Mouse (Mus musculus) intestine, embryonic 14.5 days (tissue): Measurements from ENCODE around the gene Rapgef2. TPM values are rescaled to one million over a fixed set of nuclear protein-coding genes. Genes with fewer than 3 reads are reported as not detected.
"Not testable (repeated sequence)": the region's sequence is repeated elsewhere in the genome, so short reads cannot be mapped to it uniquely, and the experiment has no call there.

Source experiments
- ATAC-seq: fragments of 200-750 bp; cut with Nextera tagmentation; replicated peaks from 2 replicates; pipeline ENCODE4 v1.8.0; 2017; ENCODE audit warnings: low read depth, moderate number of reproducible peaks, moderate TSS enrichment, moderate library complexity; ENCODE audit not compliant: low FRiP score, low TSS enrichment
- DNase-seq: peaks from one replicate; pipeline ENCODE4 v3.0.0-alpha.2; 2018; ENCODE audit warnings: low spot score
- H3K27ac ChIP-seq: fragments of 300-500 bp; sonication (generic); 2 replicates; pipeline ENCODE4 v1.5.1; 2014; ENCODE audit warnings: low read depth, mild to moderate bottlenecking, control low read depth
- H3K27me3 ChIP-seq: fragments of 300-500 bp; sonication (generic); replicated peaks from 2 replicates; pipeline ENCODE4 v1.6.1; 2014; ENCODE audit warnings: low read length, control low read depth; ENCODE audit not compliant: control insufficient read depth, insufficient read depth
- H3K36me3 ChIP-seq: fragments of 300-500 bp; sonication (generic); 2 replicates; pipeline ENCODE4 v1.6.1; 2014; ENCODE audit warnings: low read length, control low read depth; ENCODE audit not compliant: control insufficient read depth, insufficient read depth
- H3K4me1 ChIP-seq: fragments of 300-500 bp; sonication (generic); replicated peaks from 2 replicates; pipeline ENCODE4 v1.6.1; 2014; ENCODE audit warnings: low read length, control low read depth, mixed read lengths; ENCODE audit not compliant: control insufficient read depth, insufficient read depth
- H3K4me2 ChIP-seq: fragments of 300-500 bp; sonication (generic); 2 replicates; pipeline ENCODE4 v1.6.1; 2014; ENCODE audit warnings: low read length
- H3K4me3 ChIP-seq: fragments of 300-500 bp; sonication (generic); 2 replicates; pipeline ENCODE4 v1.5.1; 2014; ENCODE audit warnings: low read depth, low read length, control low read depth, mixed read lengths
- H3K9ac ChIP-seq: fragments of 300-500 bp; sonication (generic); 2 replicates; pipeline ENCODE4 v1.6.1; 2014; ENCODE audit warnings: mild to moderate bottlenecking, low read length
- H3K9me3 ChIP-seq: fragments of 300-500 bp; sonication (generic); 2 replicates; pipeline ENCODE4 v1.6.1; 2016; ENCODE audit warnings: low read length, control low read depth; ENCODE audit not compliant: control insufficient read depth
- WGBS: fragments of 180-500 bp; shearing (Covaris S2); extraction: QIAGEN DNeasy Blood & Tissue Kit; methylation state at CpG from one replicate; pipeline ENCODE4 v1.1.7; 2014; 5-methylcytosine and 5-hydroxymethylcytosine counted together
- polyA plus RNA-seq: library from polyadenylated mRNA; unstranded; fragments of >200 nt; fragmentation: Nextera tagmentation; extraction: Ambion mirVana; gene quantifications from 2 replicates; pipeline ENCODE4 v1.2.1, GENCODE M21; 2014

The Rapgef2 gene
- polyA plus RNA-seq, 1 experiment from 2014 or later, result 5.8 TPM

- no peak overlapping the region for H3K4me3 ChIP-seq
- WGBS, result 92% methylated on average over 10 of the region's 10 CpGs
- peaks cover 31% of the 10 kb centered on the region for H3K36me3 ChIP-seq
- no peak overlapping the region for H3K4me2 ChIP-seq
- H3K27ac ChIP-seq, result no peak overlapping the region
- DNase-seq (no peak), ATAC-seq (no peak)
- no peaks in the 10 kb centered on the region for H3K4me1 ChIP-seq
- H3K27me3 ChIP-seq, result no peaks in the 10 kb centered on the region
- no peak overlapping the region for H3K9ac ChIP-seq
- H3K9me3 ChIP-seq, result no peaks in the 10 kb centered on the region
These were observed 222.2 kb downstream of the Rapgef2 start for GRCm38 (mm10) chr3:79064096-79064495.

GRCm38 (mm10) chr3:79061426-79061825 lies 224.9 kb downstream of the Rapgef2 start:
- ATAC-seq, result no peak
- H3K9me3 ChIP-seq, result no peaks in the 10 kb centered on the region
- no peak overlapping the region for H3K27ac ChIP-seq
- no peak overlapping the region for H3K4me2 ChIP-seq
- no peak overlapping the region for H3K4me3 ChIP-seq
- H3K4me1 ChIP-seq, result no peaks in the 10 kb centered on the region
- H3K36me3 ChIP-seq, result peaks cover 21% of the 10 kb centered on the region
- no peaks in the 10 kb centered on the region for H3K27me3 ChIP-seq
- no peak overlapping the region for H3K9ac ChIP-seq
- DNase-seq, result no peak
- WGBS, result 91% methylated on average over 6 of the region's 6 CpGs

- H3K27me3 ChIP-seq, ATAC-seq, H3K9ac ChIP-seq, H3K4me2 ChIP-seq, H3K27ac ChIP-seq, H3K4me1 ChIP-seq, DNase-seq, H3K36me3 ChIP-seq, H3K4me3 ChIP-seq, H3K9me3 ChIP-seq: not testable (repeated sequence)
- WGBS, result 93% methylated on average over 2 of the region's 2 CpGs
These were observed 227.8 kb downstream of the Rapgef2 start for GRCm38 (mm10) chr3:79058491-79058890.

GRCm38 (mm10) chr3:79045251-79045650 lies 241.1 kb downstream of the Rapgef2 start:
- Histone ChIP-seq H3K36me3 (no peaks in the 10 kb centered on the region), H3K9me3 (no peaks in the 10 kb centered on the region), H3K27ac (no peak overlapping the region), H3K9ac (no peak overlapping the region), H3K4me1 (no peaks in the 10 kb centered on the region), H3K4me3 (no peak overlapping the region), H3K27me3 (no peaks in the 10 kb centered on the region), H3K4me2 (no peak overlapping the region)
- WGBS, result 76% methylated on average over 5 of the region's 5 CpGs
- DNase-seq, result no peak
- ATAC-seq, result no peak

- Histone ChIP-seq H3K4me2 (no peak overlapping the region), H3K27ac (no peak overlapping the region), H3K4me1 (no peaks in the 10 kb centered on the region), H3K27me3 (no peaks in the 10 kb centered on the region), H3K9me3 (no peaks in the 10 kb centered on the region), H3K36me3 (no peaks in the 10 kb centered on the region), H3K4me3 (no peak overlapping the region), H3K9ac (no peak overlapping the region)
- 77% methylated on average over 3 of the region's 3 CpGs for WGBS
- no peak for DNase-seq
- ATAC-seq, result no peak
These were observed 243.3 kb downstream of the Rapgef2 start for GRCm38 (mm10) chr3:79042973-79043372.

- WGBS, result 47% methylated on average over 2 of the region's 2 CpGs
- no peaks in the 10 kb centered on the region for H3K36me3 ChIP-seq
- no peaks in the 10 kb centered on the region for H3K9me3 ChIP-seq
- ATAC-seq, result no peak
- H3K4me3 ChIP-seq, result no peak overlapping the region
- no peak overlapping the region for H3K4me2 ChIP-seq
- no peak for DNase-seq
- no peak overlapping the region for H3K27ac ChIP-seq
- no peaks in the 10 kb centered on the region for H3K4me1 ChIP-seq
- H3K27me3 ChIP-seq, result no peaks in the 10 kb centered on the region
- no peak overlapping the region for H3K9ac ChIP-seq
These were observed 246.5 kb downstream of the Rapgef2 start for GRCm38 (mm10) chr3:79039666-79040450.

GRCm38 (mm10) chr3:79039008-79039407 lies 247.3 kb downstream of the Rapgef2 start:
- H3K27me3 ChIP-seq, result no peaks in the 10 kb centered on the region
- H3K27ac ChIP-seq, result no peak overlapping the region
- no peaks in the 10 kb centered on the region for H3K9me3 ChIP-seq
- H3K4me2 ChIP-seq, result no peak overlapping the region
- H3K4me3 ChIP-seq, result no peak overlapping the region
- no peak for ATAC-seq
- no peaks in the 10 kb centered on the region for H3K36me3 ChIP-seq
- no peak overlapping the region for H3K9ac ChIP-seq
- H3K4me1 ChIP-seq, result no peaks in the 10 kb centered on the region
- WGBS, result 84% methylated on average over 2 of the region's 2 CpGs
- DNase-seq, result no peak

GRCm38 (mm10) chr3:79034457-79034856 lies 251.9 kb downstream of the Rapgef2 start:
- no peak for ATAC-seq
- WGBS, result 87% methylated on average over 2 of the region's 2 CpGs
- no peak overlapping the region for H3K4me3 ChIP-seq

GRCm38 (mm10) chr3:79030855-79031254 lies 255.5 kb downstream of the Rapgef2 start:
- H3K4me1 ChIP-seq, result no peaks in the 10 kb centered on the region
- DNase-seq, result no peak
- H3K9ac ChIP-seq, result no peak overlapping the region
- no peak overlapping the region for H3K27ac ChIP-seq
- H3K9me3 ChIP-seq, result no peaks in the 10 kb centered on the region
- no peak for ATAC-seq
- H3K4me3 ChIP-seq, result no peak overlapping the region
- H3K4me2 ChIP-seq, result no peak overlapping the region
- no peaks in the 10 kb centered on the region for H3K27me3 ChIP-seq
- H3K36me3 ChIP-seq, result no peaks in the 10 kb centered on the region
- 80% methylated on average over 4 of the region's 4 CpGs for WGBS

More at GRCm38 (mm10) chr3:79034457-79034856, 251.9 kb downstream of the Rapgef2 start:
- Histone ChIP-seq H3K9me3 (no peaks in the 10 kb centered on the region), H3K9ac (no peak overlapping the region), H3K4me1 (no peaks in the 10 kb centered on the region), H3K36me3 (no peaks in the 10 kb centered on the region), H3K4me2 (no peak overlapping the region), H3K27me3 (no peaks in the 10 kb centered on the region), H3K27ac (no peak overlapping the region)
- no peak for DNase-seq
